Mouse (Mus musculus): ENCODE measurements around the gene 2010111I01Rik.

DNA sequence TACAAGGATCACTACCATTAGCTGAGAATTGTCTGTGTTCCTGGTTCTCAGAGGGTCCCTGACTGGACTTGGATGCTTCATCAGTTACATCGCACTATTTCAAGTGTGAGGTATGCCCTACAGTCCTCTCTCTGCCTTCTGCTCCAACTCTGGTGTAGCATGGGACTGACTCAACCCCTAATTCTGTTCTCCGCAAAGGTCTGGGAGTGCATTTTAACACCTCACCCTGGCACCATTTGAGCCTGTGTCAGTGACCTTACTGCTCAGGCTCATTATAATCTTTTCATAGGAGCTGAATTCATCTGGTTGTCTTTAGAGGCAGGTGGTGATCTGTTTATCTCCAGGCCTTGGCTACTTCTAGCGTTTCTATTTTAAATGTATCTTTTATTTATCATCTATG, 154.0 kb downstream of the 2010111I01Rik start:
- TF ChIP-seq POLR2A (IDR thresholded peaks at IDR 0.05; ENCODE audit: extremely low read depth, insufficient read depth, low read length) (no peak), CTCF (IDR thresholded peaks at IDR 0.05; ENCODE audit: low read depth, low read length) (no peak)
